Mouse (Mus musculus) embryonic facial prominence, embryonic 13.5 days (tissue): Measurements from ENCODE around the gene F3. TPM values are rescaled to one million over a fixed set of nuclear protein-coding genes. Genes with fewer than 3 reads are reported as not detected.

ENCODE experiments used
- polyA plus RNA-seq: library from polyadenylated mRNA; unstranded; fragments of >200 nt; fragmentation: Nextera tagmentation; extraction: Ambion mirVana; gene quantifications from 2 replicates; pipeline ENCODE4 v1.2.1, GENCODE M21; 2015

Gene F3
- polyA plus RNA-seq, 1 experiment from 2014 or later = 15.6 TPM

Other genes starting within 250 kb of the F3 start
- 2.3 and 4.2 TPM in 2 replicates for gene Slc44a3, start 191.1 kb upstream of the F3 start, polyA plus RNA-seq
- not detected in 2 replicates for gene 4930432M17Rik, start 52.8 kb upstream of the F3 start, polyA plus RNA-seq
- 60.4 and 66.8 TPM in 2 replicates for gene Abcd3, start 91.8 kb downstream of the F3 start, polyA plus RNA-seq
- 44.2 and 49.3 TPM in 2 replicates for gene Arhgap29, start 229.0 kb downstream of the F3 start, polyA plus RNA-seq